Mouse (Mus musculus): Measurements from ENCODE around the gene Swap70.

The Swap70 gene

GRCm38 (mm10) chr7:110306281-110306680 lies 84.8 kb downstream of the Swap70 start:
- peaks cover 20% of the 10 kb centered on the region for H3K36me3 ChIP-seq (ENCODE audit: insufficient read depth, low read length)
- H3K4me3 ChIP-seq (replicated peaks; ENCODE audit: low read length), result no peak overlapping the region
- no peaks in the 10 kb centered on the region for H3K9me3 ChIP-seq (ENCODE audit: low read length)
- TF ChIP-seq NANOG (IDR thresholded peaks at IDR 0.05; ENCODE audit: borderline replicate concordance, low read length), result no peak
- no peak for TF ChIP-seq POU5F1 (IDR thresholded peaks at IDR 0.05; ENCODE audit: borderline replicate concordance, low read length)
- no peak for TF ChIP-seq CTCF (conservative IDR thresholded peaks at IDR 0.05; ENCODE audit: low read length)
- no peaks in the 10 kb centered on the region for H3K4me1 ChIP-seq (replicated peaks; ENCODE audit: low read depth, low read length)
- no peaks in the 10 kb centered on the region for H3K27me3 ChIP-seq (ENCODE audit: insufficient read depth, low read length)

- Histone ChIP-seq H3K27me3 (ENCODE audit: insufficient read depth, low read length) (no peaks in the 10 kb centered on the region), H3K4me3 (replicated peaks; ENCODE audit: low read length) (no peak overlapping the region), H3K4me1 (replicated peaks; ENCODE audit: low read depth, low read length) (0 out of 2 replicates have a peak, but pooled peaks cover 5% of the 10 kb centered on the region), H3K9me3 (ENCODE audit: low read length) (no peaks in the 10 kb centered on the region), H3K36me3 (ENCODE audit: insufficient read depth, low read length) (peaks cover 34% of the 10 kb centered on the region)
- TF ChIP-seq NANOG (IDR thresholded peaks at IDR 0.05; ENCODE audit: borderline replicate concordance, low read length) (no peak), CTCF (conservative IDR thresholded peaks at IDR 0.05; ENCODE audit: low read length) (no peak), POU5F1 (IDR thresholded peaks at IDR 0.05; ENCODE audit: borderline replicate concordance, low read length) (no peak)
These were observed 86.2 kb downstream of the Swap70 start for GRCm38 (mm10) chr7:110307741-110308140.

GRCm38 (mm10) chr7:110309246-110309645 lies 87.7 kb downstream of the Swap70 start:
- no peaks in the 10 kb centered on the region for H3K9me3 ChIP-seq (ENCODE audit: low read length)
- TF ChIP-seq NANOG (IDR thresholded peaks at IDR 0.05; ENCODE audit: borderline replicate concordance, low read length) (no peak), CTCF (conservative IDR thresholded peaks at IDR 0.05; ENCODE audit: low read length) (no peak), POU5F1 (IDR thresholded peaks at IDR 0.05; ENCODE audit: borderline replicate concordance, low read length) (no peak)
- no peaks in the 10 kb centered on the region for H3K27me3 ChIP-seq (ENCODE audit: insufficient read depth, low read length)
- H3K36me3 ChIP-seq (ENCODE audit: insufficient read depth, low read length), result peaks cover 46% of the 10 kb centered on the region
- no peak overlapping the region for H3K4me3 ChIP-seq (replicated peaks; ENCODE audit: low read length)
- 0 out of 2 replicates have a peak, but pooled peaks cover 5% of the 10 kb centered on the region for H3K4me1 ChIP-seq (replicated peaks; ENCODE audit: low read depth, low read length)

DNA sequence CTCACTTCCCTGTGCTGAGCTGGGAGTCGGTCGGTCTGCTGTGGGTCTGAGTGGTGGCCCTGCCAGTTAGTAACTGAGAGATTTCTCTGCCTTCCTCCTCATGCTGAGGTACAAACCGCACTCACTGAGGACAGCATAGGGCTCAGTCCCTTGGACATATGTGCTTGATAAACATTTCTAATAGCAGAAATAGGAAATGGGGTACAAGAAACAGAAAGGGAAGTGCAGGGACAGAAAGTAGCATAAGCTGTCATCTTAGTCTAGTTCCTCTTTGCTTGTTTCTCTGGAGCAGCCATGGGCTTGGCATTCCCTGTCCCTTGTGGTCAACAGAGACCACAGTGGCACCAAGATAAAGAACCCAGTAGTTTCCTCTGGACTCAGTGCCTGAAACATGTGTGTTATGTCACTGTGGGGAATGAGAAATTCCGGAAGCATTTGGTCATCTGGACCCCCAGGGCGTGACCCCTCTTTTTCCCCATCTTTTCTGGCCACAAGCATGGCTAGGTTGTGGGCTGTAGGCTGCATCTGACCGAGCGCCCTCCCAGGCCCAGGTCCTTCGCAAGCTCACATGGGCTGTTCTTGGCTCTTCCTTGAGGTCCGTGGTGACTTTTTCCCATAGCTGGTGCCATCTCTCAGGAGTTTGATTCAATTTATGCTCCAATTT lies 92.0 kb downstream of the Swap70 start:
- no peak overlapping the region for H3K4me3 ChIP-seq (replicated peaks; ENCODE audit: low read length)
- H3K4me1 ChIP-seq (replicated peaks; ENCODE audit: low read depth, low read length), result 0 out of 2 replicates have a peak, but pooled peaks cover 5% of the 10 kb centered on the region
- no peaks in the 10 kb centered on the region for H3K9me3 ChIP-seq (ENCODE audit: low read length)
- peaks cover 59% of the 10 kb centered on the region for H3K36me3 ChIP-seq (ENCODE audit: insufficient read depth, low read length)
- no peaks in the 10 kb centered on the region for H3K27me3 ChIP-seq (ENCODE audit: insufficient read depth, low read length)
- TF ChIP-seq CTCF (conservative IDR thresholded peaks at IDR 0.05; ENCODE audit: low read length), result no peak
- TF ChIP-seq POU5F1 (IDR thresholded peaks at IDR 0.05; ENCODE audit: borderline replicate concordance, low read length), result no peak
- no peak for TF ChIP-seq NANOG (IDR thresholded peaks at IDR 0.05; ENCODE audit: borderline replicate concordance, low read length)

GRCm38 (mm10) chr7:110314401-110314890 lies 92.9 kb downstream of the Swap70 start:
- Histone ChIP-seq H3K4me1 (replicated peaks; ENCODE audit: low read depth, low read length) (0 out of 2 replicates have a peak, but pooled peaks cover 5% of the 10 kb centered on the region), H3K36me3 (ENCODE audit: insufficient read depth, low read length) (peaks cover 53% of the 10 kb centered on the region), H3K9me3 (ENCODE audit: low read length) (no peaks in the 10 kb centered on the region), H3K27me3 (ENCODE audit: insufficient read depth, low read length) (no peaks in the 10 kb centered on the region), H3K4me3 (replicated peaks; ENCODE audit: low read length) (no peak overlapping the region)
- TF ChIP-seq POU5F1 (IDR thresholded peaks at IDR 0.05; ENCODE audit: borderline replicate concordance, low read length), result no peak

- Histone ChIP-seq H3K4me3 (replicated peaks; ENCODE audit: low read length) (no peak overlapping the region), H3K9me3 (ENCODE audit: low read length) (no peaks in the 10 kb centered on the region), H3K27me3 (ENCODE audit: insufficient read depth, low read length) (no peaks in the 10 kb centered on the region), H3K36me3 (ENCODE audit: insufficient read depth, low read length) (peaks cover 53% of the 10 kb centered on the region), H3K4me1 (replicated peaks; ENCODE audit: low read depth, low read length) (0 out of 2 replicates have a peak, but pooled peaks cover 5% of the 10 kb centered on the region)
- TF ChIP-seq POU5F1 (IDR thresholded peaks at IDR 0.05; ENCODE audit: borderline replicate concordance, low read length), result no peak
These were observed 93.8 kb downstream of the Swap70 start for GRCm38 (mm10) chr7:110315352-110315751.

DNA sequence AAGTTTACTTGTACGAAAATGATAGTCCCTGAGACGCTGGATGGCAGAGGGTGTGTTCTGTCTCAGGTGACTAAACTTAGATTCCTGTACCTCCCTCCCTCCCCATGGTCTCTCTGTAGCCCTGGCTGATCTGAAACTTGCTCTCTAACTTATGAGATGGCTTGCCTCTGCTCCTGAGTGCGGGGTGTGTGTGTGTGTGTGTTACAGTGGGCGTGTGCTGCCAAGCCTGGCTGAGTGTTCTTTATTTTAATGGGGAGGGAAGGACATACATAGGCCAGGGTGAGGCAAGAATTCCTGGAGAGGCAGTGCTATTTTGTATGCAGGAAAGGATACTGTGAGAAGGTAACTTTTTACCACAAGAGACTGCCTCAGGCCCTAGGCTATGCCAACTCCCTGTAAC lies 95.9 kb downstream of the Swap70 start:
- H3K4me3 ChIP-seq (replicated peaks; ENCODE audit: low read length), result no peak overlapping the region
- peaks cover 42% of the 10 kb centered on the region for H3K36me3 ChIP-seq (ENCODE audit: insufficient read depth, low read length)
- 0 out of 2 replicates have a peak, but pooled peaks cover 3% of the 10 kb centered on the region for H3K4me1 ChIP-seq (replicated peaks; ENCODE audit: low read depth, low read length)
- no peaks in the 10 kb centered on the region for H3K9me3 ChIP-seq (ENCODE audit: low read length)
- TF ChIP-seq CTCF (conservative IDR thresholded peaks at IDR 0.05; ENCODE audit: low read length) (no peak), POU5F1 (IDR thresholded peaks at IDR 0.05; ENCODE audit: borderline replicate concordance, low read length) (no peak), NANOG (IDR thresholded peaks at IDR 0.05; ENCODE audit: borderline replicate concordance, low read length) (no peak)
- H3K27me3 ChIP-seq (ENCODE audit: insufficient read depth, low read length), result no peaks in the 10 kb centered on the region

GRCm38 (mm10) chr7:110318971-110319519 lies 97.5 kb downstream of the Swap70 start:
- no peak for TF ChIP-seq NANOG (IDR thresholded peaks at IDR 0.05; ENCODE audit: borderline replicate concordance, low read length)
- H3K27me3 ChIP-seq (ENCODE audit: insufficient read depth, low read length), result no peaks in the 10 kb centered on the region
- H3K9me3 ChIP-seq (ENCODE audit: low read length), result no peaks in the 10 kb centered on the region
- peaks cover 34% of the 10 kb centered on the region for H3K36me3 ChIP-seq (ENCODE audit: insufficient read depth, low read length)
- H3K4me1 ChIP-seq (replicated peaks; ENCODE audit: low read depth, low read length), result no peaks in the 10 kb centered on the region
- H3K4me3 ChIP-seq (replicated peaks; ENCODE audit: low read length), result no peak overlapping the region

DNA sequence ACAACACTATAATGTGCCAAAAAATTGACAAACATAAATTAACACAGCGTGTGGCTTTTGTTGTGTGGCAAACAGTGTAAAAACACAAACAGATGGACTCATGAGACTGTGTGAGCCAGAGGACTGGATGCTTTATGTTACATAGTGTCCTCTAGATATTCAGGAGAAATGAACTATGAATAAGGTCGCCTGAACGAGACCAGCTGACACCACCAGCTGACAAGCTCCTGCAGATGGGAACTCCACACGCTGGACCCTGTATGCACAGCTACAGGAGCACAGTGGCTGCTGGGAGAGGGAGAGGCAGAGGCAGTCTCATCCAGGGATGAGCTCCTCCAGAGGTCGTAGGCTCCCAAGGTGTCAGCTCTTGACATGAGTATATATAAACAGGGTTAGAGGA lies 99.6 kb downstream of the Swap70 start:
- H3K9me3 ChIP-seq (ENCODE audit: low read length), result no peaks in the 10 kb centered on the region
- H3K4me3 ChIP-seq (replicated peaks; ENCODE audit: low read length), result no peak overlapping the region
- no peaks in the 10 kb centered on the region for H3K27me3 ChIP-seq (ENCODE audit: insufficient read depth, low read length)
- no peak for TF ChIP-seq NANOG (IDR thresholded peaks at IDR 0.05; ENCODE audit: borderline replicate concordance, low read length)
- no peak for TF ChIP-seq CTCF (conservative IDR thresholded peaks at IDR 0.05; ENCODE audit: low read length)
- no peak for TF ChIP-seq POU5F1 (IDR thresholded peaks at IDR 0.05; ENCODE audit: borderline replicate concordance, low read length)
- H3K36me3 ChIP-seq (ENCODE audit: insufficient read depth, low read length), result peaks cover 25% of the 10 kb centered on the region
- H3K4me1 ChIP-seq (replicated peaks; ENCODE audit: low read depth, low read length), result no peaks in the 10 kb centered on the region
